Mouse (Mus musculus) forebrain, embryonic 11.5 days (tissue): ENCODE measurements around the gene Sh3bp4. TPM values are rescaled to one million over a fixed set of nuclear protein-coding genes. Genes with fewer than 3 reads are reported as not detected.

Experiments
- ATAC-seq: fragments of 200-750 bp; cut with Nextera tagmentation; replicated peaks from 2 replicates; pipeline ENCODE4 v1.8.0; 2017; ENCODE audit warnings: moderate TSS enrichment; ENCODE audit not compliant: low FRiP score
- DNase-seq: peaks from one replicate; pipeline ENCODE4 v3.0.0-alpha.2; 2017; ENCODE audit warnings: low spot score
- H3K27ac ChIP-seq: fragments of 300-500 bp; sonication (generic); 2 replicates; pipeline ENCODE4 v1.5.1; 2014; ENCODE audit warnings: low read depth, low read length
- H3K27me3 ChIP-seq: fragments of 300-500 bp; sonication (generic); 2 replicates; pipeline ENCODE4 v1.6.1; 2014; ENCODE audit warnings: mild to moderate bottlenecking, low read length, mixed read lengths; ENCODE audit not compliant: control insufficient read depth, insufficient read depth
- H3K36me3 ChIP-seq: fragments of 300-500 bp; sonication (generic); 2 replicates; pipeline ENCODE4 v1.6.1; 2014; ENCODE audit warnings: mild to moderate bottlenecking, low read length, moderate library complexity, mixed read lengths; ENCODE audit not compliant: control insufficient read depth, insufficient read depth
- H3K4me1 ChIP-seq: fragments of 300-500 bp; sonication (generic); replicated peaks from 2 replicates; pipeline ENCODE4 v1.6.1; 2014; ENCODE audit warnings: low read length, mixed read lengths; ENCODE audit not compliant: control insufficient read depth, insufficient read depth
- H3K4me2 ChIP-seq: fragments of 300-500 bp; sonication (generic); 2 replicates; pipeline ENCODE4 v1.6.1; 2014; ENCODE audit warnings: low read depth, mild to moderate bottlenecking, low read length, moderate library complexity, mixed read lengths; ENCODE audit not compliant: severe bottlenecking
- H3K4me3 ChIP-seq: fragments of 300-500 bp; sonication (generic); 2 replicates; pipeline ENCODE4 v1.5.1; 2014; ENCODE audit warnings: low read depth, low read length
- H3K9ac ChIP-seq: fragments of 300-500 bp; sonication (generic); 2 replicates; pipeline ENCODE4 v1.6.1; 2014; ENCODE audit warnings: low read length
- H3K9me3 ChIP-seq: fragments of 300-500 bp; sonication (generic); 2 replicates; pipeline ENCODE4 v1.6.1; 2016; ENCODE audit warnings: low read length, mixed read lengths; ENCODE audit not compliant: control insufficient read depth
- WGBS: fragments of 180-500 bp; shearing (Covaris S2); extraction: QIAGEN DNeasy Blood & Tissue Kit; methylation state at CpG from one replicate; pipeline ENCODE4 v1.1.7; 2014; 5-methylcytosine and 5-hydroxymethylcytosine counted together
- polyA plus RNA-seq: library from polyadenylated mRNA; unstranded; fragments of >200 nt; fragmentation: Nextera tagmentation; extraction: Ambion mirVana; gene quantifications from 2 replicates; pipeline ENCODE4 v1.2.1, GENCODE M21; 2014

Sh3bp4 gene
- polyA plus RNA-seq, 1 experiment from 2014 or later: 29.3 TPM

DNA sequence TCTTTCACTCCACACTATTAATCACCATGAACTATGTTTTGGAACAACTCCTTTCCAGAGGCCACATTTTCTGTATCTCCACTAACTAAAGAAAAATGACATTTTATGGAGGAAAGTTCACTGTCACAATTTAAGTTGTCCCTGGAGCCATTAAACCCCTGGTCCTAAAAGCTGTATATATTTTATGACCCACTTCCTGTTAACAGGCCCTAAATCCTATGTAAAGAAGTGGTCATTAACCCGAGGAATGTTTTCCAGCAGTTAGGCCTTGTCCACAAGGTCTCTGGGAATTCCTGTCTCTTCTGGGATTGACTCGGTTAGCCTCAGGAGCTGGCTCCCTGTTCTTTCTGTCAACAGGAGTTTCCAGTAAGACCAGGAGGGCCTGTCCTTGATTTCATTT, 30.4 kb upstream of the Sh3bp4 start:
- Histone ChIP-seq H3K27me3 (no peaks in the 10 kb centered on the region), H3K4me2 (no peak overlapping the region), H3K36me3 (no peaks in the 10 kb centered on the region), H3K27ac (no peak overlapping the region), H3K4me1 (no peaks in the 10 kb centered on the region), H3K9ac (no peak overlapping the region), H3K9me3 (no peaks in the 10 kb centered on the region), H3K4me3 (no peak overlapping the region)
- WGBS: 77% methylated on average over 2 of the region's 2 CpGs
- ATAC-seq: no peak
- no peak for DNase-seq

DNA sequence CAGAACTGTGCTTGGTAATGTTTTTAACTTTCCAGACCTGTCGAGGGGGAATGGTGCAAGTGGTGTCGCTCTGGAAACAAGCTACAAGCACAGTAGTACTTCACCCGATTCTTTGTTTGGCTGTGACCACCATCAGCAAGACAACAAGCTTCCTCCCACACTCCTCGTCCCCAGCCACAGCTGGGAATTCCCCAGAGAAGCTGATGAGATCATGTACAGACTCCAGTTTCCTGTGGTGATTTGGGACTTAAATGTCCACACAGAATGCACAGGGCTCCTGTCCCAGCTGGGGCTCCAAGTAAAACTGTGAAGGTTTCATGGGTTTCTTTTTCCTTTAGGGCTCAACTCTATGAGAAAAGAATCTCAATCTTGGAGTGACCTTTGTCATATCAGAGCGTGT, 28.9 kb upstream of the Sh3bp4 start:
- 70% methylated on average over 5 of the region's 5 CpGs for WGBS
- no peaks in the 10 kb centered on the region for H3K9me3 ChIP-seq
- no peak overlapping the region for H3K27ac ChIP-seq
- ATAC-seq (no peak), DNase-seq (no peak)
- H3K4me2 ChIP-seq: no peak overlapping the region
- no peaks in the 10 kb centered on the region for H3K36me3 ChIP-seq
- no peaks in the 10 kb centered on the region for H3K4me1 ChIP-seq
- H3K4me3 ChIP-seq: no peak overlapping the region
- H3K9ac ChIP-seq: no peak overlapping the region
- H3K27me3 ChIP-seq: no peaks in the 10 kb centered on the region

DNA sequence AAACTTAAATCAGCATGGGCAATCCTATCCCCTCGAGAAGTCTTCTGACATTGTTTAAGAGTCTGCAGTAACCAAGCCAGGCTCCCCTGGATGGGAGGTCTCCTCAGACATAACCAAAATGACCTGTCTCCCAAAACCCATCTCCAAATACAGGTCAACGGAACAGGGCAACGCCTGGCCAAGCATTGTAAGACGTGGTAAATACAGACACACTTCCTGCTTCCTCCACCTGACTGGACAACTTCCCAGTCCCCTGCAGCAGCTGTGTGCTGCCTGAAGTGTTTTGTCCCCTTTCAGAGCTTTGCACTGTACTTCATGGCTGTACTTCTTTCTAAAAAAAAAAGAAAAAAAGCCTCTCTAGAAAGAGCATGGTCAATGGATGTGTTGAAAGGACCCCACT, 28.1 kb upstream of the Sh3bp4 start:
- Histone ChIP-seq H3K4me3 (no peak overlapping the region), H3K27me3 (no peaks in the 10 kb centered on the region), H3K9me3 (no peaks in the 10 kb centered on the region), H3K4me2 (no peak overlapping the region), H3K27ac (no peak overlapping the region), H3K4me1 (no peaks in the 10 kb centered on the region), H3K36me3 (no peaks in the 10 kb centered on the region), H3K9ac (no peak overlapping the region)
- WGBS: 93% methylated on average over 4 of the region's 4 CpGs
- no peak for DNase-seq
- ATAC-seq: no peak

DNA sequence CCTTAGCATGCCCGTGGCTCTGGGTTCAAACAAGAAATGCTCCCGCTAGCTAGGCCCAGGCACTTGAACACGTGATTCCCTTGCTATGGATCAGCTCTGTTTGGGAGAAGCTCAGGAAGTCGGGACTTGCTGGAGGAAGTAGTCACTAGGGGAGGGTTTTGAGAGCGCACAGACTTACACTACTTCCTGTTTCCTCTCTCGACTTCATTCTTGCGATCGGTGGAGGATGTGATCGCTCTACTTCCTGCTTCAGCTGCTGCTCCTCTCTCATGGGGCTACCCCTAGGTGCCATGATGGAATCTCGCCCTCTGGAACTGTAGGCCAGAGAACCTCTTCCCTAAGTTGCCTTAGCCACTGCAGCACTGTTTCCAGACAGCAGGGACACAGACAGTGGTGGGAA, 27.3 kb upstream of the Sh3bp4 start:
- no peak for DNase-seq
- no peaks in the 10 kb centered on the region for H3K9me3 ChIP-seq
- H3K4me1 ChIP-seq: no peaks in the 10 kb centered on the region
- no peaks in the 10 kb centered on the region for H3K27me3 ChIP-seq
- no peak for ATAC-seq
- no peaks in the 10 kb centered on the region for H3K36me3 ChIP-seq
- no peak overlapping the region for H3K27ac ChIP-seq
- no peak overlapping the region for H3K4me3 ChIP-seq
- no peak overlapping the region for H3K9ac ChIP-seq
- WGBS: 88% methylated on average over 10 of the region's 10 CpGs
- H3K4me2 ChIP-seq: no peak overlapping the region

DNA sequence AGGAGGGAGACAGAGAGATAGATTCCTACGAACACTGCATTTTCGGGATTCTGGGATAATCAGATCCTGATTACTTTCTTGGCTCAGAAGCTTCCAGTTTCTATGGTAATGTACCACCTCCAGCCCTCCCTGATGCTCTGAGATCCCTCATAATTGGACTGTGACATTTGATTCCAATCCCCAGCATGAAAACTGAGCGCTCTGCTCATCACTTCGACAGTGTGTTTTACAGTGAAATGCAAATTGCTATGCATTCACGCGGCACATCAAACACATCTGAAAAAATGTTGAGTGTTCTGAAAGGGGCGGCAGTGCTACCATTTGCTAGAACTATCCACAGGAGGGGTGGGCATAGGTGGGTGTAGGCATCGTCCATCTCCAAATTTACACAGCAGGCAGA, 24.8 kb upstream of the Sh3bp4 start:
- Histone ChIP-seq H3K27me3 (no peaks in the 10 kb centered on the region), H3K9me3 (no peaks in the 10 kb centered on the region), H3K9ac (no peak overlapping the region), H3K36me3 (no peaks in the 10 kb centered on the region), H3K4me1 (no peaks in the 10 kb centered on the region), H3K4me2 (no peak overlapping the region), H3K4me3 (no peak overlapping the region), H3K27ac (no peak overlapping the region; the same call in 1 of the 2 replicates)
- DNase-seq: no peak
- ATAC-seq: no peak
- 86% methylated on average over 8 of the region's 8 CpGs for WGBS

DNA sequence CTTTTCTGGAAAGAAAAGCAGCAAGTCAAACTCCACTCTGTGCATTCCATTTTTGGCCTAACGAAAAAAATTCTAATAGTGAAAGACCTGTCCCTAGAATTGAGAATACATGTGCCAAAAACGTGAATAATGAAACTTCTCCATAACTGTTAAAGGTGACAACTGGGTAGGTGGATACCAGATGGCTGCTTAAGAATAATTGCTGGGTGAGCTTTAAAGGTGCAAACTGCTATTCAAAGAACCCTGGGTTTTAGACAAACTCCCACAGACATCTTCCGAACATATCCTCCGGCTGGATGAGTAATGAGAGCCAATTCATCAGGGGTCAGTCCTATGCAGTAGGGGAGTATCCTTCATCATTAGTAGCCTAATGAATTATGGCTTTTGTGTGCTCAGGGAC, 20.7 kb upstream of the Sh3bp4 start:
- H3K36me3 ChIP-seq: no peaks in the 10 kb centered on the region
- H3K4me3 ChIP-seq: no peak overlapping the region
- H3K9me3 ChIP-seq: no peaks in the 10 kb centered on the region
- ATAC-seq (no peak), DNase-seq (no peak)
- H3K9ac ChIP-seq: no peak overlapping the region
- H3K27me3 ChIP-seq: no peaks in the 10 kb centered on the region
- WGBS: 86% methylated on average over 4 of the region's 4 CpGs
- no peak overlapping the region for H3K4me2 ChIP-seq
- no peak overlapping the region for H3K27ac ChIP-seq
- H3K4me1 ChIP-seq: no peaks in the 10 kb centered on the region

DNA sequence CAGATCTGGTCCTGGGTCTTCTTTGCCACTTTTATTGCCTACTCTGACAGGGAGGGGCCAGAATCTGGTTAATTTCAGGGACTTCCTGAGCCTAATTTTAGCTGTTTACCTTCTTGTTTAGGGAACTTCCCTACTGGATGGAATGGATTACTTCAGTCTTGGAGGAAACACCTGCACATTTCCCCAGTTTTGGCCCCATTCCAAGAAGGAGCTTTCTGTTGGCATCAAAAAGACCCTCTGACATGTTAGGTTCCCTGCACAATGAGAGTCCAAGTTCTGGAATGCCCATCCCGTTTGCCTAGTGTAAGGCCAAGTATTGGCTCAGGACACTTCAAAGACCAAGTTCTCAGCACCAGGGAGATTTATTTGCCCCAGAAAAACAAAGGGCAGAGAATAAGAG, 14.0 kb upstream of the Sh3bp4 start:
- Histone ChIP-seq H3K4me3 (no peak overlapping the region), H3K9ac (no peak overlapping the region), H3K27ac (no peak overlapping the region), H3K27me3 (no peaks in the 10 kb centered on the region), H3K4me1 (no peaks in the 10 kb centered on the region), H3K4me2 (no peak overlapping the region), H3K36me3 (no peaks in the 10 kb centered on the region), H3K9me3 (no peaks in the 10 kb centered on the region)
- DNase-seq (no peak), ATAC-seq (no peak)
- WGBS: 53% methylated on average over 1 of the region's 1 CpGs

DNA sequence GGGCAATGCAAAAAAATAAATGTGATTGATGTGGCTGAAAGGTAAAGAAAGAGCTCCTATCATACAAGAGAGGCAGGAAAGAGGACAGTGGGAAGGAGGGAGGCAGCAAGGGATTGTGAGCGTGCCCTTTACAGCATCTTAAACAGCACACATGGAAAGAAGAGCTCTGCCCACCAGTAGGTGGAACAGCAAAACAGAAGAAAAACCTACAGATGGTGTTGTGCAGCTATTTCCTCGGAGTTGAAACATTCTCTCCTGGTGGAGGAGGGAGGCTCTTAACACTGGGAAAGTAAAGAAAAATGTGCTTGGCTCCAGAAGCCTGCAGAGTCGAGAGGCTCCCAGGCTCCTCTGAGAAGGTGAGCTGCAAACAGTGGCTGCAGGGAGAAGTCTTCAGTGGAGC, 12.8 kb upstream of the Sh3bp4 start:
- Histone ChIP-seq H3K9ac (no peak overlapping the region), H3K4me3 (no peak overlapping the region), H3K27me3 (no peaks in the 10 kb centered on the region), H3K27ac (no peak overlapping the region), H3K4me2 (no peak overlapping the region), H3K4me1 (no peaks in the 10 kb centered on the region), H3K9me3 (no peaks in the 10 kb centered on the region), H3K36me3 (no peaks in the 10 kb centered on the region)
- DNase-seq: no peak
- no peak for ATAC-seq
- WGBS: 88% methylated on average over 3 of the region's 3 CpGs

DNA sequence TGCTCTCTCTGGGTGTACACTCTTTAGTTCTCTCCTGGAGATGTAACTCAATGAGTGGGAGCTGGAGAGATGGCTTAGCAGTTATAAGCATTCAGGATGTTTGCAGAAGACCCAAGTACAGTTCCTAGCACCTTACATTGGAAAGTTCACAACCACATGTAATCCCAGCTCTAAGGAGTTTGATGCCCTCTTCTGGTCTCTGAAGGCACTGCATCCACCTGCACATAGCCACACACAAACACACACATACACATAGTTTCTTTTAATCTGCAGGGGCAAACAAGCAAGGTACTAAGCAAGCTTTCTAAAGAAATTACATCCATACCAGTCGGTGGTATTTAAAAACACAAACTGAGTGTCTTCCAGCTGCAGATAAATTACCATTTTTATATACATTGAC, 12.2 kb upstream of the Sh3bp4 start:
- Histone ChIP-seq H3K4me3 (no peak overlapping the region), H3K4me1 (no peaks in the 10 kb centered on the region), H3K9me3 (no peaks in the 10 kb centered on the region), H3K36me3 (no peaks in the 10 kb centered on the region), H3K27ac (no peak overlapping the region), H3K4me2 (no peak overlapping the region), H3K27me3 (no peaks in the 10 kb centered on the region), H3K9ac (no peak overlapping the region)
- 90% methylated on average over 1 of the region's 1 CpGs for WGBS
- DNase-seq (no peak), ATAC-seq (no peak)
